Mouse (Mus musculus) forebrain, embryonic 12.5 days (tissue): ENCODE data around the gene Med1. TPM values are rescaled to one million over a fixed set of nuclear protein-coding genes. Genes with fewer than 3 reads are reported as not detected.

Experiments
- ATAC-seq: fragments of 200-750 bp; cut with Nextera tagmentation; 2 replicates; pipeline ENCODE4 v1.8.0; 2017; ENCODE audit warnings: moderate TSS enrichment; ENCODE audit not compliant: low FRiP score
- H3K27ac ChIP-seq: fragments of 300-500 bp; sonication (generic); 2 replicates; pipeline ENCODE4 v1.5.1; 2016; ENCODE audit warnings: mild to moderate bottlenecking
- H3K27me3 ChIP-seq: fragments of 300-500 bp; sonication (generic); 2 replicates; pipeline ENCODE4 v1.6.1; 2016; ENCODE audit warnings: mild to moderate bottlenecking
- H3K36me3 ChIP-seq: fragments of 300-500 bp; sonication (generic); replicated peaks from 2 replicates; pipeline ENCODE4 v1.6.1; 2016; ENCODE audit warnings: mild to moderate bottlenecking
- H3K4me1 ChIP-seq: fragments of 300-500 bp; sonication (generic); 2 replicates; pipeline ENCODE4 v1.6.1; 2016
- H3K4me2 ChIP-seq: fragments of 300-500 bp; sonication (generic); 2 replicates; pipeline ENCODE4 v1.6.1; 2016; ENCODE audit warnings: mild to moderate bottlenecking, moderate library complexity
- H3K4me3 ChIP-seq: fragments of 300-500 bp; sonication (generic); replicated peaks from 2 replicates; pipeline ENCODE4 v1.5.1; 2016; ENCODE audit warnings: mild to moderate bottlenecking
- H3K9ac ChIP-seq: fragments of 300-500 bp; sonication (generic); 2 replicates; pipeline ENCODE4 v1.6.1; 2016; ENCODE audit warnings: mild to moderate bottlenecking
- H3K9me3 ChIP-seq: fragments of 300-500 bp; sonication (generic); 2 replicates; pipeline ENCODE4 v1.6.1; 2016
- WGBS: fragments of 180-500 bp; shearing (Covaris S2); methylation state at CpG from one replicate; pipeline ENCODE4 v1.1.7; 2016; 5-methylcytosine and 5-hydroxymethylcytosine counted together
- microRNA-seq: library from miRNA; unstranded; fragments of <30 nt; microRNA quantifications from one replicate; pipeline ENCODE4, GENCODE M21; 2017
- polyA plus RNA-seq: library from polyadenylated mRNA; unstranded; fragments of >200 nt; fragmentation: Nextera tagmentation; extraction: Ambion mirVana; gene quantifications from 2 replicates; pipeline ENCODE4 v1.2.1, GENCODE M21; 2016

Med1 gene
- polyA plus RNA-seq, 1 experiment from 2014 or later: 68.7 TPM

- no peak for ATAC-seq
- Histone ChIP-seq H3K4me3 (no peak overlapping the region), H3K27me3 (no peaks in the 10 kb centered on the region), H3K9me3 (no peaks in the 10 kb centered on the region), H3K4me1 (peaks cover 11% of the 10 kb centered on the region), H3K27ac (no peak overlapping the region), H3K4me2 (no peak overlapping the region), H3K9ac (no peak overlapping the region), H3K36me3 (no peaks in the 10 kb centered on the region; the same call in 1 of the 2 replicates)
- 91% methylated on average over 2 of the region's 2 CpGs for WGBS
Observed at GRCm38 (mm10) chr11:98142545-98142944, 50.5 kb downstream of the Med1 start.

GRCm38 (mm10) chr11:98138894-98139293 lies 54.2 kb downstream of the Med1 start:
- ATAC-seq: no peak
- Histone ChIP-seq H3K36me3 (no peaks in the 10 kb centered on the region; the same call in 1 of the 2 replicates), H3K27me3 (no peaks in the 10 kb centered on the region), H3K27ac (no peak overlapping the region), H3K9me3 (no peaks in the 10 kb centered on the region), H3K4me3 (no peak overlapping the region), H3K4me1 (peaks cover 3% of the 10 kb centered on the region; the same call in 1 of the 2 replicates), H3K9ac (no peak overlapping the region), H3K4me2 (no peak overlapping the region)
- 87% methylated on average over 7 of the region's 7 CpGs for WGBS

- Histone ChIP-seq H3K4me1 (peaks cover 3% of the 10 kb centered on the region; the same call in 1 of the 2 replicates), H3K27ac (no peak overlapping the region), H3K27me3 (no peaks in the 10 kb centered on the region), H3K9ac (no peak overlapping the region), H3K36me3 (no peaks in the 10 kb centered on the region; the same call in 1 of the 2 replicates), H3K9me3 (no peaks in the 10 kb centered on the region), H3K4me3 (no peak overlapping the region), H3K4me2 (no peak overlapping the region)
- ATAC-seq: no peak
- WGBS: 93% methylated on average over 11 of the region's 11 CpGs
Observed at GRCm38 (mm10) chr11:98137836-98138235, 55.3 kb downstream of the Med1 start.

GRCm38 (mm10) chr11:98134951-98135350 lies 58.1 kb downstream of the Med1 start:
- no peak overlapping the region for H3K4me3 ChIP-seq
- no peak overlapping the region for H3K27ac ChIP-seq
- H3K4me2 ChIP-seq: no peak overlapping the region
- no peaks in the 10 kb centered on the region for H3K36me3 ChIP-seq
- H3K9me3 ChIP-seq: no peaks in the 10 kb centered on the region
- 70% methylated on average over 4 of the region's 4 CpGs for WGBS
- H3K4me1 ChIP-seq: peaks cover 3% of the 10 kb centered on the region; the same call in 1 of the 2 replicates
- no peaks in the 10 kb centered on the region for H3K27me3 ChIP-seq
- no peak overlapping the region for H3K9ac ChIP-seq
- no peak for ATAC-seq

GRCm38 (mm10) chr11:98123424-98123823 lies 69.7 kb downstream of the Med1 start:
- Histone ChIP-seq H3K9ac (no peak overlapping the region), H3K27ac (no peak overlapping the region), H3K4me2 (no peak overlapping the region), H3K27me3 (no peaks in the 10 kb centered on the region), H3K4me1 (no peaks in the 10 kb centered on the region), H3K9me3 (no peaks in the 10 kb centered on the region), H3K36me3 (peaks cover 21% of the 10 kb centered on the region), H3K4me3 (no peak overlapping the region)
- ATAC-seq: no peak
- 90% methylated on average over 5 of the region's 5 CpGs for WGBS

GRCm38 (mm10) chr11:98114363-98114762 lies 78.7 kb downstream of the Med1 start:
- Histone ChIP-seq H3K9ac (no peak overlapping the region), H3K36me3 (peaks cover 41% of the 10 kb centered on the region), H3K4me3 (no peak overlapping the region), H3K27ac (no peak overlapping the region), H3K27me3 (no peaks in the 10 kb centered on the region), H3K9me3 (no peaks in the 10 kb centered on the region), H3K4me2 (no peak overlapping the region), H3K4me1 (no peaks in the 10 kb centered on the region)
- ATAC-seq: no peak
- WGBS: 89% methylated on average over 1 of the region's 1 CpGs

GRCm38 (mm10) chr11:98113504-98113903 lies 79.6 kb downstream of the Med1 start:
- peaks cover 50% of the 10 kb centered on the region for H3K36me3 ChIP-seq
- H3K4me3 ChIP-seq: no peak overlapping the region
- no peak overlapping the region for H3K27ac ChIP-seq
- no peak for ATAC-seq
- WGBS: 69% methylated on average over 4 of the region's 4 CpGs
- no peak overlapping the region for H3K9ac ChIP-seq
- no peaks in the 10 kb centered on the region for H3K4me1 ChIP-seq
- no peaks in the 10 kb centered on the region for H3K27me3 ChIP-seq
- H3K4me2 ChIP-seq: no peak overlapping the region
- H3K9me3 ChIP-seq: no peaks in the 10 kb centered on the region

GRCm38 (mm10) chr11:98109706-98110105 lies 83.4 kb downstream of the Med1 start:
- H3K36me3 ChIP-seq: peaks cover 68% of the 10 kb centered on the region
- H3K4me1 ChIP-seq: no peaks in the 10 kb centered on the region
- 88% methylated on average over 5 of the region's 5 CpGs for WGBS

More at GRCm38 (mm10) chr11:98109706-98110105, 83.4 kb downstream of the Med1 start:
- ATAC-seq: no peak
- H3K9me3 ChIP-seq: no peaks in the 10 kb centered on the region
- no peak overlapping the region for H3K4me3 ChIP-seq
- H3K27ac ChIP-seq: no peak overlapping the region
- no peaks in the 10 kb centered on the region for H3K27me3 ChIP-seq
- no peak overlapping the region for H3K9ac ChIP-seq
- H3K4me2 ChIP-seq: no peak overlapping the region

Small RNAs within 50 kb of the gene (microRNA-seq; reads per million reads assigned to microRNA genes)
- gene Gm27399: not detected

Other genes starting within 250 kb of the Med1 start
- 0.22 and 0.33 TPM in 2 replicates for gene Plxdc1, start 206.8 kb downstream of the Med1 start, polyA plus RNA-seq
- 7.0 and 7.8 TPM in 2 replicates for gene Arl5c, start 197.1 kb downstream of the Med1 start, polyA plus RNA-seq
- 22.5 and 29.3 TPM in 2 replicates for gene Cacnb1, start 170.3 kb downstream of the Med1 start, polyA plus RNA-seq
- 737 and 747 TPM in 2 replicates for gene Rpl19, start 166.6 kb downstream of the Med1 start, polyA plus RNA-seq
- 1.6 TPM in 2 replicates for gene Stac2, start 139.8 kb downstream of the Med1 start, polyA plus RNA-seq
- gene Fbxl20, start 42.9 kb downstream of the Med1 start, polyA plus RNA-seq: 29.5 and 29.9 TPM in 2 replicates
- 17.9 and 20.0 TPM in 2 replicates for gene Cdk12, start 9.8 kb upstream of the Med1 start, polyA plus RNA-seq
- gene Neurod2, start 136.4 kb upstream of the Med1 start, polyA plus RNA-seq: 19.9 and 20.5 TPM in 2 replicates
- 3.0 and 3.1 TPM in 2 replicates for gene Ppp1r1b, start 155.1 kb upstream of the Med1 start, polyA plus RNA-seq
- 42.0 and 42.5 TPM in 2 replicates for gene Stard3, start 165.1 kb upstream of the Med1 start, polyA plus RNA-seq
- gene Tcap, start 190.5 kb upstream of the Med1 start, polyA plus RNA-seq: 0.20 and 0.36 TPM in 2 replicates
- gene Pnmt, start 193.2 kb upstream of the Med1 start, polyA plus RNA-seq: 0.17 TPM in 1 of 2 replicates, not detected in the other
- gene Pgap3, start 207.2 kb upstream of the Med1 start, polyA plus RNA-seq: 7.7 and 8.3 TPM in 2 replicates
- 16.4 and 17.8 TPM in 2 replicates for gene Erbb2, start 219.2 kb upstream of the Med1 start, polyA plus RNA-seq
- gene Mien1, start 245.7 kb upstream of the Med1 start, polyA plus RNA-seq: 142 and 154 TPM in 2 replicates